11 mouse cellular contexts compared by ENCODE assay signal in the genomic region with DNA sequence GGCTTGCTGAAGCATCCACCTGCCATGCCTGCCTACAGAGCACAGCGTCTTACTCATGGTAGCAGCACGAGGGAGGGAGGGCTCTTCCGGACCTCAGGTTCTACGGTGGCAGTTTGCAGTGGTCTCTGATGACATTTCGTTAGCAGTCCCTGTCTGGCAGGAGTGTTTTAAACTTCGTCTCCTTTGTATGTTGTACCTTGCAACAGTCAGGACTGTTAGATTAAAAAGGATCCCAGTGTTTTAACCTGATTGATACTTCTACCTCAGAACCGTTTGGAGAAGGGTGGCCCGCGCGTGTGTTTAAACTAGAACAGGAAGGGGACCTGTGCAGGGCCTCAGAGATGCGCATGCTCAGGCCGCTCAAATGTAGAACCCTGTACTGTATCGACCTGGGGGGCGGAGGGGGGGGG. TPM values are rescaled to one million over a fixed set of nuclear protein-coding genes. Genes with fewer than 3 reads are reported as not detected.
DNase-seq lines count a peak whose midpoint lies in the region; ATAC-seq and TF ChIP-seq lines count a peak whose summit lies in the region.
"Had no signal": no experiment of that assay in that cellular context is flagged by ENCODE, and none has a peak within 500 bp of the region (broad histone marks: within the 10 kb centered on the region; RNA-seq: fewer than 3 reads in every experiment).

No protein-coding gene starts in this region.

- H3K27ac ChIP-seq in MEL (ENCODE audit: control insufficient read depth, low read depth, low read length), result peak overlapping the region; percentile 97
- no peak overlapping the region for H3K27ac ChIP-seq in liver, adult 2 months (replicated peaks; ENCODE audit: insufficient read depth, low read depth, low read length)
- H3K27ac ChIP-seq in forebrain, embryonic 13.5 days, result no peak overlapping the region
- no peak overlapping the region for H3K27ac ChIP-seq in heart, embryonic 11.5 days (ENCODE audit: low read depth, low read length)
- H3K27ac ChIP-seq: embryonic facial prominence, embryonic 15.5 days had no signal

- peak; percentile 68 to 85 for TF ChIP-seq POLR2A in MEL (IDR thresholded peaks at IDR 0.05; ENCODE audit: control insufficient read depth in 1 of 2, insufficient read depth in 1 of 2, low read depth in 1 of 2, low read length in 2 of 2, poor library complexity in 1 of 2)
- no peak for TF ChIP-seq POLR2A in liver, adult 2 months (IDR thresholded peaks at IDR 0.05; ENCODE audit: extremely low read depth, insufficient read depth, low read length)

- peaks cover 17 to 27% of the 10 kb centered on the region in 2 experiments for H3K4me1 ChIP-seq in MEL (ENCODE audit: control insufficient read depth in 1 of 2, insufficient read depth in 2 of 2, low read length in 2 of 2)
- no peaks in the 10 kb centered on the region for H3K4me1 ChIP-seq in liver, adult 2 months (ENCODE audit: control insufficient read depth, insufficient read depth, low read length)
- H3K4me1 ChIP-seq in forebrain, embryonic 13.5 days, result no peaks in the 10 kb centered on the region
- peaks cover 7% of the 10 kb centered on the region; the same call in 1 of the 2 replicates for H3K4me1 ChIP-seq in heart, embryonic 11.5 days (ENCODE audit: control insufficient read depth, insufficient read depth, low read length)
- H3K4me1 ChIP-seq: embryonic facial prominence, embryonic 15.5 days; limb, embryonic 15.5 days had no signal

- H3K9ac ChIP-seq in MEL (ENCODE audit: control insufficient read depth, low read depth, low read length, poor library complexity, severe bottlenecking), result peak overlapping the region; percentile 78
- H3K9ac ChIP-seq in liver, adult 2 months (ENCODE audit: low read depth, low read length), result peak overlapping the region; percentile 23; the same call in 1 of the 2 replicates
- H3K9ac ChIP-seq in forebrain, embryonic 13.5 days, result no peak overlapping the region
- no peak overlapping the region for H3K9ac ChIP-seq in heart, embryonic 11.5 days (ENCODE audit: low read depth, low read length)
- H3K9ac ChIP-seq: embryonic facial prominence, embryonic 15.5 days; limb, embryonic 15.5 days had no signal

- 61% methylated on average over 14 of the region's 14 CpGs for WGBS in liver, adult 2 months
- 85% methylated on average over 14 of the region's 14 CpGs for whole genome bisulfite sequencing in forebrain, embryonic 13.5 days
- 69% methylated on average over 14 of the region's 14 CpGs for WGBS in heart, embryonic 11.5 days (ENCODE audit: insufficient replicate concordance)

- no peaks in the 10 kb centered on the region for H3K9me3 ChIP-seq in MEL (replicated peaks; ENCODE audit: insufficient read depth, low read length)
- H3K9me3 ChIP-seq in forebrain, embryonic 13.5 days (replicated peaks), result no peaks in the 10 kb centered on the region
- no peaks in the 10 kb centered on the region for H3K9me3 ChIP-seq in heart, embryonic 11.5 days (replicated peaks; ENCODE audit: control insufficient read depth, low read length)
- H3K9me3 ChIP-seq: embryonic facial prominence, embryonic 15.5 days; limb, embryonic 15.5 days had no signal

- no peak for ATAC-seq in forebrain, embryonic 13.5 days
- ATAC-seq in heart, embryonic 11.5 days (replicated peaks; ENCODE audit: insufficient number of reproducible peaks, low FRiP score, low TSS enrichment), result no peak

- DNase-seq in A20 (ENCODE audit: low read depth, low spot score), result peak; percentile 95
- DNase-seq in MEL (ENCODE audit: low read depth, low spot score), result peak; percentile 92
- DNase-seq in liver, adult 2 months (ENCODE audit: extremely low read depth, low read depth, low spot score), result peak; percentile 29
- DNase-seq in spleen, adult 12 weeks (ENCODE audit: low spot score), result peak; percentile 48
- DNase-seq in adrenal gland, postnatal 14 days, result no peak
- DNase-seq in adipocyte (ENCODE audit: low spot score), result no peak
- DNase-seq: kidney, adult 18-20 months had no signal

- no peaks in the 10 kb centered on the region for H3K27me3 ChIP-seq in MEL (ENCODE audit: control insufficient read depth in 1 of 2, insufficient read depth in 2 of 2, low read length in 2 of 2)
- H3K27me3 ChIP-seq in liver, adult 2 months (ENCODE audit: control insufficient read depth, insufficient read depth, low read length), result no peaks in the 10 kb centered on the region
- H3K27me3 ChIP-seq in forebrain, embryonic 13.5 days, result no peaks in the 10 kb centered on the region
- no peaks in the 10 kb centered on the region for H3K27me3 ChIP-seq in heart, embryonic 11.5 days (ENCODE audit: control insufficient read depth, insufficient read depth, low read length)
- H3K27me3 ChIP-seq: embryonic facial prominence, embryonic 15.5 days; limb, embryonic 15.5 days had no signal

- TF ChIP-seq EP300 in MEL (IDR thresholded peaks at IDR 0.05; ENCODE audit: low read depth in 1 of 2, low read length in 2 of 2), result no peak

- H3K36me3 ChIP-seq in MEL (ENCODE audit: control insufficient read depth in 1 of 2, insufficient read depth in 2 of 2, low read length in 2 of 2), result peaks cover 0 to 33% of the 10 kb centered on the region in 2 experiments; a peak in 2 of 4 replicates
- H3K36me3 ChIP-seq in liver, adult 2 months (ENCODE audit: control insufficient read depth, insufficient read depth, low read length), result no peaks in the 10 kb centered on the region; the same call in 1 of the 2 replicates
- no peaks in the 10 kb centered on the region for H3K36me3 ChIP-seq in forebrain, embryonic 13.5 days (ENCODE audit: poor library complexity, severe bottlenecking)
- no peaks in the 10 kb centered on the region for H3K36me3 ChIP-seq in heart, embryonic 11.5 days (ENCODE audit: control insufficient read depth, insufficient read depth, low read length)
- H3K36me3 ChIP-seq: embryonic facial prominence, embryonic 15.5 days; limb, embryonic 15.5 days had no signal

- no peak for TF ChIP-seq CTCF in MEL (IDR thresholded peaks at IDR 0.05 in 2 of 3, conservative IDR thresholded peaks at IDR 0.05 in 1 of 3; ENCODE audit: control insufficient read depth in 1 of 3, insufficient read depth in 1 of 3, low read depth in 2 of 3, low read length in 3 of 3, poor library complexity in 1 of 3, severe bottlenecking in 1 of 3)
- no peak for TF ChIP-seq CTCF in liver, adult 2 months (IDR thresholded peaks at IDR 0.05; ENCODE audit: low read depth, low read length)

- peaks cover 11% of the 10 kb centered on the region; the same call in 1 of the 2 replicates for H3K79me2 ChIP-seq in MEL (ENCODE audit: control insufficient read depth, insufficient read depth, low read length, poor library complexity)
- H3K79me2 ChIP-seq in liver, adult 2 months (ENCODE audit: control insufficient read depth, insufficient read depth, low read length), result peaks cover 3% of the 10 kb centered on the region; the same call in 1 of the 2 replicates

- H3K4me2 ChIP-seq in forebrain, embryonic 13.5 days, result no peak overlapping the region
- no peak overlapping the region for H3K4me2 ChIP-seq in heart, embryonic 11.5 days
- H3K4me2 ChIP-seq: embryonic facial prominence, embryonic 15.5 days; limb, embryonic 15.5 days had no signal

- TF ChIP-seq RAD21 in MEL (IDR thresholded peaks at IDR 0.05; ENCODE audit: low read depth, low read length), result no peak

- peak overlapping the region; percentile 52 to 55 for H3K4me3 ChIP-seq in MEL (ENCODE audit: control insufficient read depth in 1 of 2, insufficient read depth in 1 of 2, low read depth in 2 of 2, low read length in 2 of 2)
- peak overlapping the region; percentile 66 for H3K4me3 ChIP-seq in liver, adult 2 months (ENCODE audit: insufficient read depth, low read depth, low read length)
- H3K4me3 ChIP-seq in forebrain, embryonic 13.5 days, result no peak overlapping the region
- H3K4me3 ChIP-seq in heart, embryonic 11.5 days (ENCODE audit: low read depth, low read length), result no peak overlapping the region
- H3K4me3 ChIP-seq: embryonic facial prominence, embryonic 15.5 days; limb, embryonic 15.5 days had no signal

TF ChIP-seq in MEL, 35 proteins besides CTCF, POLR2A, EP300 and RAD21 (continues in another document):
- TF ChIP-seq MYC (IDR thresholded peaks at IDR 0.05; ENCODE audit: low read depth, low read length), result peak; percentile 96
- peak; percentile 79 for TF ChIP-seq MAZ (IDR thresholded peaks at IDR 0.05; ENCODE audit: low read depth, low read length)
- no peak for TF ChIP-seq GATA1 (IDR thresholded peaks at IDR 0.05; ENCODE audit: low read depth, low read length)
- TF ChIP-seq POLR2AphosphoS2 (IDR thresholded peaks at IDR 0.05; ENCODE audit: low read length), result peak; percentile 77; the same call in 1 of the 2 replicates
- TF ChIP-seq SIN3A (IDR thresholded peaks at IDR 0.05; ENCODE audit: low read length), result peak; percentile 76
- TF ChIP-seq HCFC1 (IDR thresholded peaks at IDR 0.05; ENCODE audit: low read depth, low read length), result peak; percentile 44; the same call in 1 of the 2 replicates
- TF ChIP-seq MEF2A (IDR thresholded peaks at IDR 0.05; ENCODE audit: extremely low read depth, insufficient replicate concordance, low read depth, low read length, poor library complexity, severe bottlenecking), result no peak
- peak; percentile 93 for TF ChIP-seq MAX (IDR thresholded peaks at IDR 0.05; ENCODE audit: low read length)
- peak; percentile 40; the same call in 1 of the 2 replicates for TF ChIP-seq POLR2AphosphoS5 (IDR thresholded peaks at IDR 0.05; ENCODE audit: borderline replicate concordance, low read depth, low read length)
- peak; percentile 85 for TF ChIP-seq MXI1 (IDR thresholded peaks at IDR 0.05; ENCODE audit: low read depth, low read length)
- TF ChIP-seq RCOR1 (IDR thresholded peaks at IDR 0.05; ENCODE audit: low read depth, low read length), result no peak
- TF ChIP-seq NELFE (IDR thresholded peaks at IDR 0.05; ENCODE audit: low read depth, low read length), result peak; percentile 82

RNA-seq across cellular contexts. Expression of gene Lcp1, which starts 47.5 kb away (rescaled TPM):
- total RNA-seq in MEL (2012; rRNA removed), result 11.0 and 23.7 TPM in 2 replicates
- polyA plus RNA-seq in MEL (2012; ENCODE audit: insufficient read depth in 1 of 2, insufficient read length in 2 of 2, low read depth in 1 of 2, low replicate concordance in 2 of 2, missing spikeins in 1 of 2), result 10 to 100 TPM in 1 of 2 experiments, not detected in 1; 20.3 TPM
- total RNA-seq in liver, adult 2 months (2014; rRNA removed), result 55.5 and 71.8 TPM in 2 replicates
- 15.5 and 19.2 TPM in 2 replicates for polyA plus RNA-seq in liver, adult 2 months (2012; rRNA removed)
- 14.8 and 14.9 TPM in 2 replicates for polyA plus RNA-seq in forebrain, embryonic 13.5 days (2015; fragmentation: Nextera tagmentation; extraction: Ambion mirVana)
- 13.7 and 39.0 TPM in 2 replicates for total RNA-seq in adrenal gland, postnatal 14 days (2021)
- polyA plus RNA-seq in heart, embryonic 11.5 days (2014; fragmentation: Nextera tagmentation; extraction: Ambion mirVana), result 33.0 and 35.7 TPM in 2 replicates

RNA-seq across cellular contexts. Expression of gene Lrrc63, which starts 47.7 kb away (rescaled TPM):
- not detected in 2 replicates for total RNA-seq in MEL (2012; rRNA removed)
- polyA plus RNA-seq in MEL (2012; ENCODE audit: insufficient read depth in 1 of 2, insufficient read length in 2 of 2, low read depth in 1 of 2, low replicate concordance in 2 of 2, missing spikeins in 1 of 2), result not detected
- total RNA-seq in liver, adult 2 months (2014; rRNA removed), result under 0.01 TPM in 1 of 2 replicates, not detected in the other
- 0.04 TPM in 1 of 2 replicates, not detected in the other for polyA plus RNA-seq in liver, adult 2 months (2012; rRNA removed)
- 0.10 and 0.11 TPM in 2 replicates for polyA plus RNA-seq in forebrain, embryonic 13.5 days (2015; fragmentation: Nextera tagmentation; extraction: Ambion mirVana)
- total RNA-seq in adrenal gland, postnatal 14 days (2021), result not detected in 2 replicates
- polyA plus RNA-seq in heart, embryonic 11.5 days (2014; fragmentation: Nextera tagmentation; extraction: Ambion mirVana), result not detected in 2 replicates
- polyA plus RNA-seq: embryonic facial prominence, embryonic 15.5 days; limb, embryonic 15.5 days had no signal

Comparison
In these comparisons a context has a peak if more than half of its experiments do, and no peak if none do; other contexts are left out.
1. DNase-seq: peak in A20 (single experiment), MEL (single experiment), liver, adult 2 months (single experiment) and spleen, adult 12 weeks (single experiment); none in adrenal gland, postnatal 14 days (single experiment) and adipocyte (single experiment).
2. H3K4me3 ChIP-seq: peak in MEL (2 of 2) and liver, adult 2 months (single experiment); none in forebrain, embryonic 13.5 days (single experiment) and heart, embryonic 11.5 days (single experiment).
3. H3K9ac ChIP-seq: peak in MEL (single experiment) and liver, adult 2 months (single experiment); none in forebrain, embryonic 13.5 days (single experiment) and heart, embryonic 11.5 days (single experiment).